Mouse (Mus musculus): ENCODE data around the gene Zfp541. TPM values are rescaled to one million over a fixed set of nuclear protein-coding genes. Genes with fewer than 3 reads are reported as not detected.

Gene Zfp541
- total and polyA plus RNA-seq, 2 experiments from 2014 or later: 0.15 to 0.33 TPM

DNA sequence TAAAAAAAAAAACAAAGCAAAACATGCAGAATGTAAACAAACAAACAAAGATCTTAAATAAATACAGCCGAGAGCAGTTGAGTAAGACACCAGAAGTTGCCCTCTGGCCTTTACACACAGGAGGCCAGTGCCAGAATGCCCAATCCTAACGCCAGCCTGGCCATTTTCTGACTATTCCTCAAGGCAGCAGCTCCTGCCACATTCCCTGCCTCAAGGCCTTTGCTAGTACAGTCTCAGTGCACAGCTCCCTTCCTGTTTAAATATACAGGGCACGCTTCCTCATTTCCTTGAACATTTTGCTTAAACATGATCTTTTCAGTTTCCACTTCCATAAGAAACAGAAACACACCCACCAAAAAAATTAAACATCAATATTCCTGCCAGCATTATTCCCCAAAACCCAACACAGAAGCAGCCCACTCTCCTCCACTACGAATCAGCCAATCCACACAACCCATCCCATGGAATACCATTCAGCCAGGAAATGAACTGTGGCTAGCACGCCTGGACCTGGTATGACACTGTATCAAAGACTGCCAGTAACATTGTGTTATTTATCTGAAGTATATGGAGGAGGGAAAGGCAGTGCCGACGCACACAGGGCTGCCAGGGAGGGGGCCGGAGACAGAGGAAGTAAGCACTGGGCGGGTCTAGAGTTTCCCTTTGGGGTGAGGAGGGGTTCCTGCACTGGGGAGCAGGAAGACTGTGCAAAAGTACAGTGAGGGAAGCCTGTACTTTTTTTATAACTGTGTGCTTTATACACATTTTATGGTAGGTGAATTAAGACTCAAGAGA lies 43.4 kb upstream of the Zfp541 start:
- H3K4me3 ChIP-seq (ENCODE audit: low read depth, low read length): no peak overlapping the region
- 86% methylated on average over 9 of the region's 9 CpGs for WGBS
- no peak for TF ChIP-seq CTCF (IDR thresholded peaks at IDR 0.05)
- H3K36me3 ChIP-seq (ENCODE audit: insufficient read depth, low read length): no peaks in the 10 kb centered on the region
- no peak for DNase-seq (ENCODE audit: low spot score)
- no peaks in the 10 kb centered on the region for H3K4me1 ChIP-seq (ENCODE audit: insufficient read depth, low read length)
- H3K9me3 ChIP-seq (ENCODE audit: low read length): no peaks in the 10 kb centered on the region
- no peak overlapping the region for H3K9ac ChIP-seq (replicated peaks; ENCODE audit: low read length, poor library complexity, severe bottlenecking)
- no peaks in the 10 kb centered on the region for H3K27me3 ChIP-seq (ENCODE audit: insufficient read depth, low read length)
- H3K27ac ChIP-seq (ENCODE audit: low read depth, low read length): no peak overlapping the region
- no peak overlapping the region for H3K4me2 ChIP-seq (ENCODE audit: low read depth, low read length, poor library complexity, severe bottlenecking)
- no peak for ATAC-seq (ENCODE audit: low FRiP score)

DNA sequence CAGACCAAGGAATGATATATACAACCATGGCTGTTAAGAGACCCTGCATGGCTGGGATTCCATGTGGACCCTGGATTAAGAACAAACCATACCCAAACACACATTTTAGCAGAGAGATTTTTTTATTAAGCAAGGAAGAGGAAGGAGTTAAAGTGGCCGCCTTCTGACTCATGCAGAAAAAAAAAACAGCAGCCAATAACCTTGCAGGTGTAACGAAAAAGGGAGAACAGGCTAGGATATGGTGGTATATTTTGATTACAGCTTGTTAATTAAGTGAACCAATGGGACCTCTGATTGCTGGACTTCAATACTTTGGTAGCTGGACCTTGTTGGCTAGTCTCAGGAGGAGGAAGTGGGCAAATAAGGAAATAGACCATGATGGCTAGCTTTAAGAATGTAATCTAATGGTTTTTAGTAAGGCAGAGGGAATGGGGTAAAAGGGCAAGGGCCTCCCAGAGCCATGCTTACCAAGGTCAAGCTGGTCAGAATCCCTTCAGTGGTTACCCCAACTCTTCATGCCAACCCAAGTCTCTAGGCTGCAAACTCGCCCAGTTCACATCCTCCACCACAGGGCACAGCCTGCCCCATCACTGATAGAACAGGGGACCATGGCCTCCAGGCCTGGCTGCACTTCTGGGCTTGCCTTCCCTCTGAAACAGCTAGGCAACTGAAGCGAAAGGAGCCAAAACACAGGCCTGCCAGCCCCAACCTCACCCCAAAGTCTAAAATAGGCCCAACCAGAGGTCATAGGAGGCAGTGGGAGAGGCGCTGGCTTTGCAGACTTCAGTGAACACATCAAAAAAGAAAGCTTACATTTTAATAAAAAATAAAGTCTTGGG lies 42.1 kb upstream of the Zfp541 start:
- no peak for ATAC-seq (ENCODE audit: low FRiP score)
- Histone ChIP-seq H3K4me1 (ENCODE audit: insufficient read depth, low read length) (no peaks in the 10 kb centered on the region), H3K36me3 (ENCODE audit: insufficient read depth, low read length) (no peaks in the 10 kb centered on the region), H3K9me3 (ENCODE audit: low read length) (no peaks in the 10 kb centered on the region), H3K27me3 (ENCODE audit: insufficient read depth, low read length) (no peaks in the 10 kb centered on the region), H3K27ac (ENCODE audit: low read depth, low read length) (no peak overlapping the region), H3K4me2 (ENCODE audit: low read depth, low read length, poor library complexity, severe bottlenecking) (no peak overlapping the region), H3K4me3 (ENCODE audit: low read depth, low read length) (no peak overlapping the region), H3K9ac (replicated peaks; ENCODE audit: low read length, poor library complexity, severe bottlenecking) (no peak overlapping the region)
- DNase-seq (ENCODE audit: low spot score): no peak
- WGBS: 94% methylated on average over 5 of the region's 5 CpGs
- TF ChIP-seq CTCF (IDR thresholded peaks at IDR 0.05): no peak

DNA sequence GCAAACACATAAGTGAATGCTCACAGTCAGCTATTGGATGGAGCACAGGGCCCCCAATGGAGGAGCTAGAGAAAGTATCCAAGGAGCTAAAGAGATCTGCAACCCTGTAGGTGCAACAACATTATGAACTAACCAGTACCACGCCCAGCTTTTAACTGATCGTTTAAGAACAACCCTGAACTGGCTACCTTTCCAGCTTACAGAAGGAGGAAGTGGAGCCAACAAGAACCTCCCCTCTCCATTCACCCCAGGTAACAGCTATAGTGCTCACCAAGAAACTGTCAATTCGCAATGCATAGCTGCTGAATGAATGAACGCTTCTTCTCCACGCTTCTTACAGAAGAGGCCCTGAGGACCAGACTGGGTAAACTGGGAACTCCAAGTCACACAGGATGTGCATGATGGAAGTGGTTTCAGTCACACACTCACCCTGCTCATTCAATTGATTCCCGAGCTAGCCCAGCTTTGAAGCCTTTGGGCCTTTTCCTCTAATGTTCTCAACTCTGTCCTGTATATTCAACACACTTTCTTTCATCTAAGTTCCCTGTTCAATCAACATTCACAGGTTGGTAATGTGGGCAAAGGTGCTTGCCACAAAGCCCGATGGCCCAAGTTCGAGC lies 36.9 kb upstream of the Zfp541 start:
- 90% methylated on average over 8 of the region's 8 CpGs for WGBS
- ATAC-seq (ENCODE audit: low FRiP score): no peak

DNA sequence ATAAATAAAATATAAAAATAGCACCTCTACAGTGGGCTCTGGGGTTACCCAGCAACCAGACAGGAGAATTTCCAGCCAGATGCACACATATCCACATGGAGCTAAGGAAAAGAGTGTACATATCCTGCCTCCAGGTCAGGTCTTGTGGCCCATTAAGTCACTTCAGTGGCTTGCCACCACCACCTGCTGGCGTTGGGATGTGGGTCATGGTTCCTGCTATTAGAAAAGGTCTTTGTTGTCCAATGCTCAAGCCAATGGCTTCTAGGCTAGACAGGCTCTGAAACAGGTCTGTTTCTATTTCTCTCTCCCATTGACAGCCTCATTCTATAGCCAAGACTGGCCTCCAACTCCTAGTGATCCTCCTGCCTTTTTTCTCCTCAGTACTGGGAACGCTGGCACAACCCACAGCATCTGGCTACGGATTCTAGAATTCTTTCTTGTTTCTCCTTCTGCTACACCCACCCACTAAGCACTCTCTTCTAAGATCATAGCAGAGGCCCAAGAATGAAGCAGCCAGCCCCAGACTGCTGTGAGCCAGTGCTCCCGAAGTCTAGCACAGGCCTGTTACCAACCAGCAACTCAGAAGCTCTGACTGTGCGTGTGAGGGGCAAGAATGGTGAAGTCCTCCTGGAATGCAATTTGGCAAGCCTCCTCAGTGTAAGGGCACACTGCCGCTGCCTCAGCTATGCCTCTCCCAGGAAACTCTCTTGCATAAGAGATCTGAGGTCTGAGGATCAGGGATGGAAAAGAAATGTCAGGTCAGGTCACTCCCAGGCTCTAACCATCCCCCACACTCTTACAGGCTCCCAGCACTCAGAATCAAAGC lies 33.3 kb upstream of the Zfp541 start:
- no peak overlapping the region for H3K9ac ChIP-seq (replicated peaks; ENCODE audit: low read length, poor library complexity, severe bottlenecking)
- no peaks in the 10 kb centered on the region for H3K27me3 ChIP-seq (ENCODE audit: insufficient read depth, low read length)
- ATAC-seq (ENCODE audit: low FRiP score) (no peak), DNase-seq (ENCODE audit: low spot score) (no peak)
- no peak overlapping the region; the same call in 1 of the 2 replicates for H3K27ac ChIP-seq (ENCODE audit: low read depth, low read length)
- H3K36me3 ChIP-seq (ENCODE audit: insufficient read depth, low read length): no peaks in the 10 kb centered on the region
- no peaks in the 10 kb centered on the region for H3K4me1 ChIP-seq (ENCODE audit: insufficient read depth, low read length)
- no peaks in the 10 kb centered on the region for H3K9me3 ChIP-seq (ENCODE audit: low read length)
- no peak overlapping the region for H3K4me2 ChIP-seq (ENCODE audit: low read depth, low read length, poor library complexity, severe bottlenecking)
- H3K4me3 ChIP-seq (ENCODE audit: low read depth, low read length): no peak overlapping the region
- TF ChIP-seq CTCF (IDR thresholded peaks at IDR 0.05): peak; percentile 19
- 76% methylated on average over 6 of the region's 6 CpGs for WGBS

More for the DNA sequence above, 36.9 kb upstream of the Zfp541 start:
- no peaks in the 10 kb centered on the region for H3K4me1 ChIP-seq (ENCODE audit: insufficient read depth, low read length)
- no peaks in the 10 kb centered on the region for H3K27me3 ChIP-seq (ENCODE audit: insufficient read depth, low read length)
- no peak overlapping the region for H3K9ac ChIP-seq (replicated peaks; ENCODE audit: low read length, poor library complexity, severe bottlenecking)
- no peak overlapping the region for H3K4me3 ChIP-seq (ENCODE audit: low read depth, low read length)
- no peaks in the 10 kb centered on the region for H3K9me3 ChIP-seq (ENCODE audit: low read length)
- no peak overlapping the region for H3K4me2 ChIP-seq (ENCODE audit: low read depth, low read length, poor library complexity, severe bottlenecking)
- DNase-seq (ENCODE audit: low spot score): no peak
- no peak for TF ChIP-seq CTCF (IDR thresholded peaks at IDR 0.05)
- H3K36me3 ChIP-seq (ENCODE audit: insufficient read depth, low read length): no peaks in the 10 kb centered on the region
- H3K27ac ChIP-seq (ENCODE audit: low read depth, low read length): no peak overlapping the region

DNA sequence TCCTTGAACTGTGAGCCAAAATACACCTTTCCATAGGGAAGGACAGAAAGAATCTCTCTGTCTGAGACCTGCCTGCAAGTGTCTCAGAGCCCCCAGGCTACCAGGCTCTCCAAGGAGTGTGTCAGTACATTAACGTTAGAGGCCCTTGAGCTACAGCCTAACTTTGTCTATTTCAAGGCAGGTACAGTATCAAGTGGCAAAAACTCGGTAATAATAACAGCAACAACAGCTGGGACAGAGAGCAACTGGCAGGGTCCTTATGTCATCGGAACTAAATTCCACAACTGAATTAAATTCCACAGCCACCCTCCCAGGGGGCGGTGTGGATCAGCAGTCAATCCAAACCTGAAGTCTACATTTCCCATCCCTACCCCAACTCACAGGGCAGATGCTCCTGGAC lies 30.5 kb upstream of the Zfp541 start:
- Histone ChIP-seq H3K9ac (replicated peaks; ENCODE audit: low read length, poor library complexity, severe bottlenecking) (no peak overlapping the region), H3K4me1 (ENCODE audit: insufficient read depth, low read length) (no peaks in the 10 kb centered on the region), H3K4me2 (ENCODE audit: low read depth, low read length, poor library complexity, severe bottlenecking) (no peak overlapping the region), H3K9me3 (ENCODE audit: low read length) (no peaks in the 10 kb centered on the region), H3K4me3 (ENCODE audit: low read depth, low read length) (no peak overlapping the region), H3K36me3 (ENCODE audit: insufficient read depth, low read length) (no peaks in the 10 kb centered on the region), H3K27ac (ENCODE audit: low read depth, low read length) (no peak overlapping the region), H3K27me3 (ENCODE audit: insufficient read depth, low read length) (no peaks in the 10 kb centered on the region)
- no peak for TF ChIP-seq CTCF (IDR thresholded peaks at IDR 0.05)
- WGBS: 92% methylated on average over 4 of the region's 4 CpGs
- no peak for ATAC-seq (ENCODE audit: low FRiP score)
- DNase-seq (ENCODE audit: low spot score): no peak

All from midbrain, postnatal 0 days (tissue).